Mouse (Mus musculus) thymus, adult 2 months (tissue): ENCODE measurements around the gene Pex10.

ENCODE experiments used
- CTCF ChIP-seq: fragments of 200-500 bp; IDR thresholded peaks from 2 replicates; pipeline ENCODE4 v1.5.1; 2012; ENCODE audit warnings: mild to moderate bottlenecking, control low read depth, low read length, moderate library complexity, borderline replicate concordance; ENCODE audit not compliant: control insufficient read depth, poor library complexity, insufficient read depth; ENCODE audit errors: extremely low read depth
- POLR2A ChIP-seq: fragments of 200-500 bp; IDR thresholded peaks from 2 replicates; pipeline ENCODE4 v1.6.1; 2012; ENCODE audit warnings: mild to moderate bottlenecking, low read length, control low read depth, moderate library complexity; ENCODE audit not compliant: control insufficient read depth, poor library complexity, insufficient read depth; ENCODE audit errors: extremely low read depth

DNA sequence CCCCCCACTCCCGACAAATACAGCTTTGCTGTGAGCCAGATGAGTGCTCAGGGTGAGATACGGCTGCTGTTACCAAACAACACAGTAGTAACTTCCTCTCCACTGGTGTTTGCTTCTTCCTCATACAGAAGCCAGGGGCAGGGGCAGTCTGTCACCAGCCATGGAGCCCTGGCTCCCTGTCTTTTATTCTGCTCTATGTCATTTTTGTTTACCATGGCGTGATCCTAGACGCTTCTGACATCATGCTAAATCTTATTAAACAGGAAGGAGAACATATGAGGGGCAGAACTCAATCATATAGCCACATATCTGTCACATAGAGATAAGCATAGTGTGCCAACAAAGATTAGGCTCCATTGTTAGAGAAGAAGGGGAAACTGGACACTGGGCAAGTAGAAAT, 49.8 kb downstream of the Pex10 start:
- no peak for TF ChIP-seq CTCF
- no peak for TF ChIP-seq POLR2A
